Mouse (Mus musculus): ENCODE measurements at regions not wholly inside any gene's neighbourhood (a gene's known extent, or its start where the extent isn't known, plus 50 kb on each side); places are given as distances from the start of the nearest gene placed in this dataset.
A peak's percentile ranks its signal among the peaks of the same experiment; 100 is the strongest.

- TF ChIP-seq EP300 (IDR thresholded peaks at IDR 0.05; ENCODE audit: low read depth) (peak; percentile 96), CTCF (IDR thresholded peaks at IDR 0.05; ENCODE audit: low read depth) (no peak)
These were observed 92.9 kb upstream of the Mtap start for GRCm38 (mm10) chr4:89043982-89044381.
